Mouse (Mus musculus) stomach, adult 2 months (tissue): ENCODE measurements around the gene Adrb1. TPM values are rescaled to one million over a fixed set of nuclear protein-coding genes. Genes with fewer than 3 reads are reported as not detected.

Source experiments
- polyA plus RNA-seq: library from polyadenylated mRNA; depleted of rRNA; stranded (reverse); fragments of >200 nt; gene quantifications from 2 replicates; pipeline ENCODE4 v1.2.3, GENCODE M21; 2012; rRNA removed

Adrb1 gene
- 1.2 and 2.7 TPM in 2 replicates for polyA plus RNA-seq

GRCm38 (mm10) chr19:56721387-56722211 lies at the start of gene Adrb1:
Gene Adrb1, plus strand, starts transcription at chr19:56722199.

Other genes with a start within 250 kb of the Adrb1 start
- 1.4 TPM in 2 replicates for gene Dclre1a, start 174.0 kb upstream of the Adrb1 start, polyA plus RNA-seq
- gene Nhlrc2, start 173.9 kb upstream of the Adrb1 start, polyA plus RNA-seq = 1.8 and 1.9 TPM in 2 replicates
- 0.54 and 0.69 TPM in 2 replicates for gene Ccdc186, start 100.0 kb downstream of the Adrb1 start, polyA plus RNA-seq
- gene Tdrd1, start 104.0 kb downstream of the Adrb1 start, polyA plus RNA-seq = 0.03 and 0.08 TPM in 2 replicates
- 0.11 TPM in 2 replicates for gene Vwa2, start 152.1 kb downstream of the Adrb1 start, polyA plus RNA-seq